Mouse (Mus musculus): ENCODE measurements around the gene Smarca2.

- no peak for TF ChIP-seq POLR2A (IDR thresholded peaks at IDR 0.05; ENCODE audit: borderline replicate concordance, insufficient read depth, low read length)
- TF ChIP-seq CTCF (IDR thresholded peaks at IDR 0.05; ENCODE audit: borderline replicate concordance, insufficient read depth, low read depth, low read length): no peak
Observed at GRCm38 (mm10) chr19:26666303-26666702, 61.5 kb downstream of the Smarca2 start.
